Mouse (Mus musculus): ENCODE results near the gene Nmt1. TPM values are rescaled to one million over a fixed set of nuclear protein-coding genes. Genes with fewer than 3 reads are reported as not detected.

Gene Nmt1
- polyA plus RNA-seq, 1 experiment from 2014 or later = 32.1 TPM

- Histone ChIP-seq H3K9me3 (replicated peaks; ENCODE audit: control insufficient read depth, low read length) (no peaks in the 10 kb centered on the region), H3K27ac (ENCODE audit: low read length) (no peak overlapping the region), H3K4me3 (ENCODE audit: low read depth, low read length) (no peak overlapping the region), H3K4me1 (ENCODE audit: control insufficient read depth, low read depth, low read length) (no peaks in the 10 kb centered on the region), H3K4me2 (ENCODE audit: low read depth, low read length) (no peak overlapping the region), H3K36me3 (ENCODE audit: control insufficient read depth, insufficient read depth) (no peaks in the 10 kb centered on the region), H3K27me3 (ENCODE audit: control insufficient read depth, insufficient read depth, low read depth, low read length) (peaks cover 8% of the 10 kb centered on the region), H3K9ac (ENCODE audit: low read depth, low read length) (no peak overlapping the region)
- WGBS (ENCODE audit: insufficient replicate concordance) = 23% methylated on average over 10 of the region's 10 CpGs
- ATAC-seq (ENCODE audit: low read depth) = no peak
These were observed 46.9 kb downstream of the Nmt1 start for GRCm38 (mm10) chr11:103074796-103075323.

- no peak overlapping the region for H3K27ac ChIP-seq (ENCODE audit: low read length)
- no peak for ATAC-seq (ENCODE audit: low read depth)
- 65% methylated on average over 7 of the region's 7 CpGs for WGBS (ENCODE audit: insufficient replicate concordance)
These were observed 48.0 kb downstream of the Nmt1 start for GRCm38 (mm10) chr11:103076010-103076409.

GRCm38 (mm10) chr11:103076581-103076980, 48.6 kb downstream of the Nmt1 start:
- no peaks in the 10 kb centered on the region for H3K9me3 ChIP-seq (replicated peaks; ENCODE audit: control insufficient read depth, low read length)
- ATAC-seq (ENCODE audit: low read depth) = no peak
- no peak overlapping the region for H3K4me3 ChIP-seq (ENCODE audit: low read depth, low read length)
- 69% methylated on average over 8 of the region's 8 CpGs for WGBS (ENCODE audit: insufficient replicate concordance)
- H3K27me3 ChIP-seq (ENCODE audit: control insufficient read depth, insufficient read depth, low read depth, low read length) = peaks cover 21% of the 10 kb centered on the region
- H3K9ac ChIP-seq (ENCODE audit: low read depth, low read length) = no peak overlapping the region
- H3K27ac ChIP-seq (ENCODE audit: low read length) = no peak overlapping the region
- no peak overlapping the region for H3K4me2 ChIP-seq (ENCODE audit: low read depth, low read length)
- H3K4me1 ChIP-seq (ENCODE audit: control insufficient read depth, low read depth, low read length) = peaks cover 4% of the 10 kb centered on the region
- H3K36me3 ChIP-seq (ENCODE audit: control insufficient read depth, insufficient read depth) = no peaks in the 10 kb centered on the region

More at GRCm38 (mm10) chr11:103076010-103076409, 48.0 kb downstream of the Nmt1 start:
- Histone ChIP-seq H3K9ac (ENCODE audit: low read depth, low read length) (no peak overlapping the region), H3K4me1 (ENCODE audit: control insufficient read depth, low read depth, low read length) (peaks cover 4% of the 10 kb centered on the region), H3K4me3 (ENCODE audit: low read depth, low read length) (no peak overlapping the region), H3K4me2 (ENCODE audit: low read depth, low read length) (no peak overlapping the region), H3K36me3 (ENCODE audit: control insufficient read depth, insufficient read depth) (no peaks in the 10 kb centered on the region), H3K9me3 (replicated peaks; ENCODE audit: control insufficient read depth, low read length) (no peaks in the 10 kb centered on the region), H3K27me3 (ENCODE audit: control insufficient read depth, insufficient read depth, low read depth, low read length) (peaks cover 19% of the 10 kb centered on the region)

GRCm38 (mm10) chr11:103078131-103078530, 50.1 kb downstream of the Nmt1 start:
- H3K9ac ChIP-seq (ENCODE audit: low read depth, low read length) = no peak overlapping the region
- no peak overlapping the region for H3K27ac ChIP-seq (ENCODE audit: low read length)
- ATAC-seq (ENCODE audit: low read depth) = no peak
- no peak overlapping the region for H3K4me3 ChIP-seq (ENCODE audit: low read depth, low read length)
- peaks cover 4% of the 10 kb centered on the region for H3K4me1 ChIP-seq (ENCODE audit: control insufficient read depth, low read depth, low read length)
- peaks cover 21% of the 10 kb centered on the region for H3K27me3 ChIP-seq (ENCODE audit: control insufficient read depth, insufficient read depth, low read depth, low read length)
- no peaks in the 10 kb centered on the region for H3K9me3 ChIP-seq (replicated peaks; ENCODE audit: control insufficient read depth, low read length)
- WGBS (ENCODE audit: insufficient replicate concordance) = 82% methylated on average over 11 of the region's 11 CpGs
- no peaks in the 10 kb centered on the region for H3K36me3 ChIP-seq (ENCODE audit: control insufficient read depth, insufficient read depth)
- H3K4me2 ChIP-seq (ENCODE audit: low read depth, low read length) = no peak overlapping the region

GRCm38 (mm10) chr11:103080323-103081091, 52.5 kb downstream of the Nmt1 start:
- no peaks in the 10 kb centered on the region for H3K36me3 ChIP-seq (ENCODE audit: control insufficient read depth, insufficient read depth)
- no peaks in the 10 kb centered on the region for H3K9me3 ChIP-seq (replicated peaks; ENCODE audit: control insufficient read depth, low read length)
- no peak for ATAC-seq (ENCODE audit: low read depth)
- 3% methylated on average over 43 of the region's 43 CpGs for WGBS (ENCODE audit: insufficient replicate concordance)
- peaks cover 21% of the 10 kb centered on the region for H3K27me3 ChIP-seq (ENCODE audit: control insufficient read depth, insufficient read depth, low read depth, low read length)
- peak overlapping the region; percentile 33 for H3K4me3 ChIP-seq (ENCODE audit: low read depth, low read length)
- no peak overlapping the region for H3K27ac ChIP-seq (ENCODE audit: low read length)
- peak overlapping the region; percentile 50 for H3K4me2 ChIP-seq (ENCODE audit: low read depth, low read length)
- peaks cover 4% of the 10 kb centered on the region for H3K4me1 ChIP-seq (ENCODE audit: control insufficient read depth, low read depth, low read length)
- no peak overlapping the region for H3K9ac ChIP-seq (ENCODE audit: low read depth, low read length)

- Histone ChIP-seq H3K4me3 (ENCODE audit: low read depth, low read length) (no peak overlapping the region), H3K27ac (ENCODE audit: low read length) (no peak overlapping the region), H3K9ac (ENCODE audit: low read depth, low read length) (no peak overlapping the region), H3K9me3 (replicated peaks; ENCODE audit: control insufficient read depth, low read length) (no peaks in the 10 kb centered on the region), H3K4me1 (ENCODE audit: control insufficient read depth, low read depth, low read length) (peaks cover 4% of the 10 kb centered on the region), H3K27me3 (ENCODE audit: control insufficient read depth, insufficient read depth, low read depth, low read length) (peaks cover 21% of the 10 kb centered on the region), H3K36me3 (ENCODE audit: control insufficient read depth, insufficient read depth) (no peaks in the 10 kb centered on the region), H3K4me2 (ENCODE audit: low read depth, low read length) (no peak overlapping the region)
- WGBS (ENCODE audit: insufficient replicate concordance) = 62% methylated on average over 6 of the region's 6 CpGs
- ATAC-seq (ENCODE audit: low read depth) = no peak
These were observed 53.6 kb downstream of the Nmt1 start for GRCm38 (mm10) chr11:103081631-103082030.

- Histone ChIP-seq H3K4me2 (ENCODE audit: low read depth, low read length) (no peak overlapping the region), H3K4me1 (ENCODE audit: control insufficient read depth, low read depth, low read length) (no peaks in the 10 kb centered on the region), H3K4me3 (ENCODE audit: low read depth, low read length) (no peak overlapping the region), H3K27ac (ENCODE audit: low read length) (no peak overlapping the region), H3K9me3 (replicated peaks; ENCODE audit: control insufficient read depth, low read length) (no peaks in the 10 kb centered on the region), H3K36me3 (ENCODE audit: control insufficient read depth, insufficient read depth) (no peaks in the 10 kb centered on the region), H3K9ac (ENCODE audit: low read depth, low read length) (no peak overlapping the region), H3K27me3 (ENCODE audit: control insufficient read depth, insufficient read depth, low read depth, low read length) (no peaks in the 10 kb centered on the region)
- 60% methylated on average over 7 of the region's 7 CpGs for WGBS (ENCODE audit: insufficient replicate concordance)
- no peak for ATAC-seq (ENCODE audit: low read depth)
These were observed 65.3 kb downstream of the Nmt1 start for GRCm38 (mm10) chr11:103093306-103093705.

- no peak for ATAC-seq (ENCODE audit: low read depth)
- no peak overlapping the region for H3K4me2 ChIP-seq (ENCODE audit: low read depth, low read length)
- no peaks in the 10 kb centered on the region for H3K4me1 ChIP-seq (ENCODE audit: control insufficient read depth, low read depth, low read length)
- H3K4me3 ChIP-seq (ENCODE audit: low read depth, low read length) = no peak overlapping the region
- 51% methylated on average over 20 of the region's 20 CpGs for WGBS (ENCODE audit: insufficient replicate concordance)
- H3K36me3 ChIP-seq (ENCODE audit: control insufficient read depth, insufficient read depth) = no peaks in the 10 kb centered on the region
- no peak overlapping the region for H3K9ac ChIP-seq (ENCODE audit: low read depth, low read length)
- no peaks in the 10 kb centered on the region for H3K27me3 ChIP-seq (ENCODE audit: control insufficient read depth, insufficient read depth, low read depth, low read length)
- H3K27ac ChIP-seq (ENCODE audit: low read length) = no peak overlapping the region
- no peaks in the 10 kb centered on the region for H3K9me3 ChIP-seq (replicated peaks; ENCODE audit: control insufficient read depth, low read length)
These were observed 66.2 kb downstream of the Nmt1 start for GRCm38 (mm10) chr11:103093862-103094833.
